Mouse (Mus musculus) activated CD4-positive, CD25-positive, alpha-beta regulatory T cell (primary cell): ENCODE measurements around the gene Lpar3. TPM values are rescaled to one million over a fixed set of nuclear protein-coding genes. Genes with fewer than 3 reads are reported as not detected.

Source experiments
- polyA plus RNA-seq, 2 experiments: library from polyadenylated mRNA; unstranded; fragments of 100-300 nt; shearing (Covaris generic); gene quantifications; one replicate each; pipeline ENCODE4 v1.2.1; 2017

Gene Lpar3
- 1 to 10 TPM in 1 of 2 experiments, not detected in 1; 2.5 TPM for polyA plus RNA-seq

DNA sequence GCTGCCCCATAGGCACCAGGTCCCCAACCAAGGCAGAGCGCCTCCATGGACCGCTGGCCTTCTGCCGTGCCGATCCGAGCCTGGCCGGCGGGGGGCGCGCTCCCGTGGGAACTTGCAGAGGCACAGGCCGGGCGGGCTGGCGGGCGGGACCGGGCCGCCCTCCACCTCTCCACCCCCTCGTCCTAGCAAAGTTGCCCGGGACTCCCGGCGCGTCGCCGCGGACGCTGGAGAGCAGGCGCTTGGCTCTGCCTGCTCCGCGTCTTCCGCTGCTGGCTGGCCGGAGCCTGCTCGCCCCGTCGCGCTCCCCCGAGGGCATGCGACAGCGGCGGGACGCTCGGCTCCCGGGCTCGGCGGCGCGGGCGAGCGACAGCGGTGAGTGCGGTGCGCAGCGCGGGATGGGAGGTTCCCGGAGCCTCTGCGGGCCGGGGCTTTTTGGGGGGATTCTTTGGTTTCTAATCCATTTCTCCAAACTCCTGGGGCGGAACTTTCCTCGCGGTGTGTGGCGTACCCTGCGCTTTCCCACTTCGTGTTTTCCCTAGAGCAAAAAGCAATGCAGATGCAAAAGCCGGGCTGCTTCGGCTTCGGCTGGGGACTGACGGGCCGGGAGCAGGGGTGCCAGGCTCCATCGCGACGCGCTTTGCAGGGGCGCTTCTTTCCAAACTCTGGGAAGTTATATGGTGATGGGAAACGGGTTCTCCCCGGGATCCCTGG, at the start of gene Lpar3:
TSS of gene Lpar3 (plus strand) at position 188 of the 711 bp plus-strand sequence.

Other genes starting within 250 kb of the Lpar3 start
- under 1 TPM; 0.17 to 0.20 TPM for gene Syde2, start 233.1 kb upstream of the Lpar3 start, polyA plus RNA-seq
- gene Wdr63, start 112.8 kb upstream of the Lpar3 start, polyA plus RNA-seq: not detected
- gene Mcoln3, start 103.5 kb upstream of the Lpar3 start, polyA plus RNA-seq: 1 to 10 TPM; 2.6 to 4.8 TPM
- gene Mcoln2, start 71.1 kb upstream of the Lpar3 start, polyA plus RNA-seq: 1 to 10 TPM; 2.7 to 4.3 TPM
- 1 to 10 TPM; 2.6 to 3.2 TPM for gene Ssx2ip, start 183.7 kb downstream of the Lpar3 start, polyA plus RNA-seq
- 1 to 10 TPM; 9.0 to 9.3 TPM for gene Ctbs, start 228.8 kb downstream of the Lpar3 start, polyA plus RNA-seq